Mouse (Mus musculus): Measurements from ENCODE around the gene Rtcb.

GRCm38 (mm10) chr10:85953401-85953800 lies 4.2 kb downstream of the Rtcb start:
- TF ChIP-seq TAL1 (conservative IDR thresholded peaks at IDR 0.05; ENCODE audit: low read depth, low read length) = no peak
- no peak for TF ChIP-seq CTCF (IDR thresholded peaks at IDR 0.05; ENCODE audit: low read depth, low read length)
- no peak for TF ChIP-seq GATA1 (IDR thresholded peaks at IDR 0.05; ENCODE audit: borderline replicate concordance, low read length)
